Mouse (Mus musculus) olfactory bulb, adult 2 months (tissue): ENCODE results near the gene Ercc2.

Experiments
- CTCF ChIP-seq: fragments of 200-500 bp; IDR thresholded peaks from 2 replicates; pipeline ENCODE4 v1.5.1; 2012; ENCODE audit warnings: low read depth, mild to moderate bottlenecking, low read length, moderate library complexity; ENCODE audit not compliant: insufficient read depth
- POLR2A ChIP-seq: fragments of 200-500 bp; IDR thresholded peaks from 2 replicates; pipeline ENCODE4 v1.6.1; 2012; ENCODE audit warnings: mild to moderate bottlenecking, low read depth, low read length, moderate library complexity; ENCODE audit not compliant: insufficient read depth

DNA sequence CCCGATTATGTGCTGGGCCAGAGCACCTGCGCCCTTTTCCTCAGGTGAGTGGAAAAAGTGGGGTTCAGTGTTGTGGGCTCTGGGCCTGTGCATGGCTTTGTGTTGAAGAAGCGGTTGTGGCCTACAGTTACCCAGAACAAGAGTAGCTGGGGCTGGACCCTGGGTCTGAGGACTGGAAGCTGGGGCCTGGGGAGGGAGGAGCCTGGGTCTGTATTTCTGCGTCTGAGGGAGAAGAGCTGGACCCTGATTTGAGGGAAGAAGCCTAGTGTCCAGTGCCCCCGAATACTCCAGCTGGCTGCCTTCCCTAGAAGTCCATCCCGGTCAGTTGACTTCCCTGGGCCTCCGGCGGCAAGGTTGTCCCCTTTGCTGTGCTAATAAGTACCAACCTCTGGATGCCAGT is 31.6 kb upstream of the Ercc2 start:
- TF ChIP-seq CTCF (no peak), POLR2A (no peak)
